Mouse (Mus musculus) common myeloid progenitor, adult 5-6 weeks (primary cell): ENCODE results near the gene Gdf1. TPM values are rescaled to one million over a fixed set of nuclear protein-coding genes. Genes with fewer than 3 reads are reported as not detected.

Experiments used
- ATAC-seq: replicated peaks from 2 replicates; pipeline ENCODE4 v1.8.0; 2016; ENCODE audit warnings: low read depth, mild to moderate bottlenecking, moderate TSS enrichment, inconsistent platforms; ENCODE audit not compliant: poor library complexity, severe bottlenecking
- total RNA-seq: library from RNA; stranded (forward); fragments of 200-1000, 187-1606 nt; gene quantifications from 2 replicates; pipeline ENCODE4 v1.2.3, GENCODE M21; 2017

Gdf1 gene
- total RNA-seq = not detected in 2 replicates

- ATAC-seq = no peak
Measured at GRCm38 (mm10) chr8:70329124-70329834, at the start of gene Gdf1. Gene Gdf1 (plus strand): TSS chr8:70329817.

DNA sequence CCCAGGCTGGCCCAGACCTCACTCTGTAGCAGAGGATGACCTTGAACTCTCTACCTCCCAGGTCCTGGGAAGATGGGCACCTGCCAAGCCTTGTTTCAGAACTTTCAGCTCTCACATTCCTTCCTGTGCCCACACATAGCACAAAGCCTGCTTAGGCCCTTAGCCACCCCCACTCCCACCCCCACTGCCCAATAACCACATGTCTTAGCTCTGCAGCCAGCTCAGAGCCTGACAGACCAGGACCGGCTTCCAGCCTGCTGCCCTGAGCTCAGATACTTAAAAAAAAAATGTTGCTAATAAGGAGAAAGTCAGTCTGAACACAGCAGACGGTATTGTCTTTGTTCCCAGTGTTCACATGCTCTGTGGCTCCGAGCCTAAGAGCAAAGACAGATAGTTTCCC is 48.6 kb upstream of the Gdf1 start:
- no peak for ATAC-seq

- ATAC-seq = peak; percentile 94
Measured at GRCm38 (mm10) chr8:70282603-70283135, 46.9 kb upstream of the Gdf1 start, which contains the start of gene Homer3. Gene Homer3 (plus strand): TSS chr8:70282827.

GRCm38 (mm10) chr8:70283136-70284077 is 46.2 kb upstream of the Gdf1 start:
- no peak for ATAC-seq

DNA sequence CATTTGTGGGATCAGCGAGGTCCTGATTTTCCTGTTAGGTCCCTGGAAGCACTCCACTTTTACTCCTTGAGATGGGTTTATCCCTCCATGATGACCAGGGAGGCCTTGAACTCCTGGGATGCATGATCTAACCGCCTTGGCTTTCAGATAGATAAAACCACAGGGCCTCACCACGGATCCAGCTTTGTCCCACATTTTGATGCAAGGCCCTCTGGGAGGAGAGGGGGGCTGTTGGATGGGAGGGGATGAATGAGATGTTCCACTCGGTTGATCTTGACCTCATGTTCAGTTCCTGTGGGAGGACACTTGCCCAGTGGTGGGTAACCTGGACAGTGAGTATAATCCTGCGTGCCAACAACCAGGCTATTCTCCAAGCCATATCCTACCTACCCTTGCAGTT is 45.2 kb upstream of the Gdf1 start:
- ATAC-seq = no peak

DNA sequence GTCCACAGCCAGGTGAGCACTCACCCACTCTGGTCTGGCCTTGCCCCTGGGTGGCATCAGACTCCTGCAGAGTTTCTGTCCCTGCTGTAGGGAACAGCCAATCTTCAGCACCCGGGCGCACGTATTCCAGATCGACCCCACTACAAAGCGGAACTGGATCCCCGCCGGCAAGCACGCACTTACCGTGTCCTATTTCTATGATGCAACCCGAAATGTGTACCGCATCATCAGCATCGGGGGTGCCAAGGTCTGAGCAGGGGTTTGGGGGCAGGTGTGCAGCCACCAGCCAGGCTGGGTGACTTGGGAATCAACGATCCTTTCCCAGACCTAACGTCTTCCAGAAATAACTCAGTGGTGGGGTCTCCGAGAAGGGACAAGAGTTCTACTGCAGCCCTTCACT is 44.3 kb upstream of the Gdf1 start:
- ATAC-seq = no peak

GRCm38 (mm10) chr8:70286737-70287136 is 42.9 kb upstream of the Gdf1 start:
- ATAC-seq = no peak

GRCm38 (mm10) chr8:70293988-70294405 is 35.6 kb upstream of the Gdf1 start:
- ATAC-seq = no peak

- 0 out of 2 replicates have a peak, but pooled peaks have one; percentile 20 for ATAC-seq
Measured at GRCm38 (mm10) chr8:70300881-70301280, 28.7 kb upstream of the Gdf1 start.

- ATAC-seq = peak; percentile 93
Measured at GRCm38 (mm10) chr8:70302358-70302890, 27.2 kb upstream of the Gdf1 start, which contains the start of the genes Ddx49 and Cope. Gene Ddx49 (minus strand): TSS chr8:70302489. Gene Cope (plus strand): TSS chr8:70302518.

DNA sequence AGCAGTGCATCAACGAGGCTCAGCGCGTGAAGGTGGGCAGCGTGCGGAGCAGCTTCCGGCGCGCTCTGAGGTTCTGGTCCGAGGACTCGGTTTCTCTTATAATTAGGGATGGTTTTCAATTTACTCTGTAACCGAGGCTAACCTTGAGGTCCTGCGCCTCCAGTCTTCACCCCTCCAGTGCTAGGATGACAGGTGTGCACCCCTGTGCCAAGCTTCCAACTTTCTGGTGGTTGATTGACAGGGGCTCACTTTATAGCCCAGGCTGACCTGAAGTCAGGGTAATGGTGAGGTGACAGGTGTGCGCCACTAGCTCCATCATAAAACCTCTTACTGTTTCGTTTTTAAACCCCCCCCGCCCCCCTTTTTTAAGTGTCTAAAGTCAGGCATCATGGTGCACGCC is 26.7 kb upstream of the Gdf1 start:
- no peak for ATAC-seq

GRCm38 (mm10) chr8:70309311-70309710 is 20.3 kb upstream of the Gdf1 start:
- ATAC-seq = peak; percentile 64; the same call in 1 of the 2 replicates

DNA sequence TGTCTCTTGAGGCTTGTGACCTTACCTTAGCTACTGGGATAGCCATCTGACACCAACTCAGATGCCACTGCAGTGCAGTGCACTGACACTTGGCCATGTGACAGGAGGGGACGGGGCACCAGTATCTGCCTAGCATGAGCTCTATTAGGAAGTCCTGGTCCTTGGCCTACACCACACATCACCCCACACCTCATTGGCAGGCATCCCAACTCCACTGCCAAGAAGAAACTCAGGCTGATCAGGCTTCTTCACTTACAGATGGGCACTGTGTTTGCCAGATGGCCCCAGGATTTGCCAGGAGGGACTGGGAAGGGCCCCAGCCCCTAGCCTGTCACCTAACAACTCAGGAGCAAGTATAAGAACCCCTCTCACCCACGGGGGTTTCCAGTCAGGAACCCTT is 16.2 kb upstream of the Gdf1 start:
- ATAC-seq = no peak

- peak; percentile 54 for ATAC-seq
Measured at GRCm38 (mm10) chr8:70315624-70316510, 13.8 kb upstream of the Gdf1 start, which contains the start of gene Cers1. Gene Cers1 (plus strand): TSS chr8:70315775.

- ATAC-seq = peak; percentile 27
Measured at GRCm38 (mm10) chr8:70316511-70317504, 12.8 kb upstream of the Gdf1 start.

GRCm38 (mm10) chr8:70317872-70318271 is 11.7 kb upstream of the Gdf1 start:
- ATAC-seq = no peak

DNA sequence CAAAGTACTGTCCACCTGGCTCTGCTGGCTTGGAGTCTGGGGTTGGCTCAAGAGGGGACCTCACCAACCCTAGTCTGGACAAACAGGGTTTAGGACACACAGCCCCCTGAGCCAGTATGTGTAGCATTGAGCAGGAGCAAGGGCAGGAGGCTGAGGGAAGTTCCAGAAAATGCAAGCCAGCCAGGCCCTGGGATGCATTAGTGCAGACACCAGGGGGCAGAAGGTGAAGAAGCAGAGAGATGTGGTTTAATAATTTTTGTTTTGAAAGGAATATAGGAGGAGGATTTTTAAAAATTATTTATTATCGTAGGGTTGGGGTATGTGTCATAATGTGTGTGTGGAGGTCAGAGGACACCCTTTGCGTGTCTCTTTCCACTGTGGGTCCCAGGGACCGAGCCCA is 5.9 kb upstream of the Gdf1 start:
- ATAC-seq = 0 out of 2 replicates have a peak, but pooled peaks have one; percentile 36

DNA sequence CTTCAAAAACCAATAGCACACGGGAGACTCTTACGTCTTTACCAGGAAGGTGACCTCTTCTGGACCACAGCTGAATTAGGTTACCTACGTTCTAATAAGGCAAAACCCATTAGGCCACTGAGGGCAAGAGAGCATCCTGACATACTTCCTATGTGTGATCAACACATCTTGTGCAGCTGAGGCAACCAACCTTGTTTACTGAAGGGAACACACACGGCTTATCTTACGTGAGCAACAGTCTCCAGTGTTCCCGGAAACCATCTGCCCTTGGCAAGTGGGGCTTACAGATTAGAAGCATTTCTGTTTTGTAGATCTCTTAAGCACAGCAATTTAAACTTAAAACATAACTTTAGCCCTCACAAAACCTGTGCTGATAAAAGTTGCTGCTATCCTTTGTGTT is 2.1 kb upstream of the Gdf1 start:
- no peak for ATAC-seq
